Mouse (Mus musculus): ENCODE results near the gene Mapk1ip1l.
"Not testable (repeated sequence)": the region's sequence is repeated elsewhere in the genome, so short reads cannot be mapped to it uniquely, and the experiment has no call there.

Gene Mapk1ip1l

GRCm38 (mm10) chr14:47304814-47305405 is 6.8 kb downstream of the Mapk1ip1l start:
- no peak for DNase-seq (ENCODE audit: low read depth, low spot score)

GRCm38 (mm10) chr14:47305933-47306332 is 7.9 kb downstream of the Mapk1ip1l start:
- DNase-seq (ENCODE audit: low read depth, low spot score) = no peak

GRCm38 (mm10) chr14:47307669-47308068 is 9.6 kb downstream of the Mapk1ip1l start:
- no peak for DNase-seq (ENCODE audit: low read depth, low spot score)

GRCm38 (mm10) chr14:47309061-47309460 is 11.0 kb downstream of the Mapk1ip1l start:
- no peak for DNase-seq (ENCODE audit: low read depth, low spot score)

- DNase-seq (ENCODE audit: low read depth, low spot score) = no peak
Measured at GRCm38 (mm10) chr14:47310342-47311181, 12.5 kb downstream of the Mapk1ip1l start.

GRCm38 (mm10) chr14:47319362-47319761 is 21.3 kb downstream of the Mapk1ip1l start:
- no peak for DNase-seq (ENCODE audit: low read depth, low spot score)

- DNase-seq (ENCODE audit: low read depth, low spot score) = not testable (repeated sequence)
Measured at GRCm38 (mm10) chr14:47321581-47321980, 23.5 kb downstream of the Mapk1ip1l start.

GRCm38 (mm10) chr14:47325965-47326761 is 28.1 kb downstream of the Mapk1ip1l start:
- no peak for DNase-seq (ENCODE audit: low read depth, low spot score)

- no peak for DNase-seq (ENCODE audit: low read depth, low spot score)
Measured at GRCm38 (mm10) chr14:47327347-47327746, 29.3 kb downstream of the Mapk1ip1l start.

- DNase-seq (ENCODE audit: low read depth, low spot score) = no peak
Measured at GRCm38 (mm10) chr14:47331920-47332319, 33.9 kb downstream of the Mapk1ip1l start.

GRCm38 (mm10) chr14:47334819-47335218 is 36.8 kb downstream of the Mapk1ip1l start:
- DNase-seq (ENCODE audit: low read depth, low spot score) = peak; percentile 59

- DNase-seq (ENCODE audit: low read depth, low spot score) = no peak
Measured at GRCm38 (mm10) chr14:47335300-47335699, 37.2 kb downstream of the Mapk1ip1l start.

- no peak for DNase-seq (ENCODE audit: low read depth, low spot score)
Measured at GRCm38 (mm10) chr14:47340231-47340925, 42.3 kb downstream of the Mapk1ip1l start.

GRCm38 (mm10) chr14:47341811-47342291 is 43.8 kb downstream of the Mapk1ip1l start:
- peak; percentile 23 for DNase-seq (ENCODE audit: low read depth, low spot score)

- no peak for DNase-seq (ENCODE audit: low read depth, low spot score)
Measured at GRCm38 (mm10) chr14:47346715-47347114, 48.6 kb downstream of the Mapk1ip1l start.

- no peak for DNase-seq (ENCODE audit: low read depth, low spot score)
Measured at GRCm38 (mm10) chr14:47350974-47351373, 52.9 kb downstream of the Mapk1ip1l start.

- DNase-seq (ENCODE audit: low read depth, low spot score) = no peak
Measured at GRCm38 (mm10) chr14:47352272-47352671, 54.2 kb downstream of the Mapk1ip1l start.

- no peak for DNase-seq (ENCODE audit: low read depth, low spot score)
Measured at GRCm38 (mm10) chr14:47353240-47353639, 55.2 kb downstream of the Mapk1ip1l start.

- DNase-seq (ENCODE audit: low read depth, low spot score) = no peak
Measured at GRCm38 (mm10) chr14:47354111-47354577, 56.1 kb downstream of the Mapk1ip1l start.

GRCm38 (mm10) chr14:47354948-47355347 is 56.9 kb downstream of the Mapk1ip1l start:
- no peak for DNase-seq (ENCODE audit: low read depth, low spot score)

- no peak for DNase-seq (ENCODE audit: low read depth, low spot score)
Measured at GRCm38 (mm10) chr14:47356622-47357021, 58.6 kb downstream of the Mapk1ip1l start.

Measured in mesoderm, embryonic 11.5 days (tissue).